Mouse (Mus musculus): ENCODE measurements around the gene Scn8a. TPM values are rescaled to one million over a fixed set of nuclear protein-coding genes. Genes with fewer than 3 reads are reported as not detected.

Gene Scn8a
- total and polyA plus RNA-seq, 3 experiments, result 0.02 TPM; not detected in 2

DNA sequence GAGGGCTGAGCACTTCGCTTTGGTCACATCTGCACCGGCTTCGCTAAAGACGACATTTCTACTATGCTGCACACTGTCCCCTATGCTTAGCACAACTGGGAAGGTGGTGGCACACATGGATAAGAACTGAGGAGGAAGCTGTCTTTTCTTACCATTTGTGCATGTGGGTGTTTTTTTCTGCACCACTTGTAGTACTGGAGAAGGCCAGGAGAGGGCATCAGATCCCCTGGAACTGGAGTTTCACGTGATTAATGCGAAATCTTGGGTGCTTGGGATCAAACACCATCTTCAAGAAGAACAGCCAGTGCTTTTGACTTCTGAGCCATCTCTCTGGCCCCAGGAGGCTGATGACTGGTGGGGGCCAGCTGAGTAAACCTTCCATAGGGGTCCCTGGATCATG, 39.0 kb upstream of the Scn8a start:
- no peaks in the 10 kb centered on the region for H3K27me3 ChIP-seq (ENCODE audit: control insufficient read depth, insufficient read depth, low read length)
- WGBS, result 59% methylated on average over 6 of the region's 6 CpGs
- no peak overlapping the region for H3K27ac ChIP-seq
- no peaks in the 10 kb centered on the region for H3K36me3 ChIP-seq (ENCODE audit: control insufficient read depth, insufficient read depth, low read length)
- no peaks in the 10 kb centered on the region for H3K4me1 ChIP-seq (ENCODE audit: control insufficient read depth, insufficient read depth, low read length)
- no peaks in the 10 kb centered on the region for H3K79me2 ChIP-seq (replicated peaks; ENCODE audit: control insufficient read depth, insufficient read depth, low read length)
- no peak overlapping the region for H3K9ac ChIP-seq (ENCODE audit: low read depth, low read length)
- intact Hi-C loops (cut with DNase I), result no loop called here
- no peak for TF ChIP-seq EP300 (IDR thresholded peaks at IDR 0.05; ENCODE audit: insufficient read depth, low read depth, low read length)
- TF ChIP-seq POLR2A (IDR thresholded peaks at IDR 0.05; ENCODE audit: insufficient read depth, low read depth, low read length), result no peak
- TF ChIP-seq CTCF (IDR thresholded peaks at IDR 0.05), result peak; percentile 55
- no peak overlapping the region for H3K4me3 ChIP-seq
- no peak for DNase-seq

DNA sequence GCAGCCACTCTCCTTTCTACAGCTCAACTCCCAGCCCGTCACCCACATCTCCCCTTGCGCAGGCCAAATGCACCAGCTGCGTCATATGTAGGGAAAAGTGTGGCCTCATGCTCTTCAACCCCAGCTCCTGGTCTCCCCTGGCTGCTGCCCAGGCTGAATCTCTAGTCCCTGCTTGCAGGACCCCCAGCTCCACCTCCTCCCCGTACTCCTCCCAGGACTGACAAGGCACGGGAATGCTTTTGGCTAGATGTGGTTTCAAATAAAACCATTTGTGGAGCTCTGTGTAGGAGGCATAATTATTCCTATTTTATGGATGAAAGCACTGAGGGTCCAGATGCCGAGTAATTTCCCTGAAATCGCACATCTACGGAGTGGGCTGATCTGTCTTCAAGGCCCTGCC, 37.5 kb upstream of the Scn8a start:
- H3K27ac ChIP-seq, result no peak overlapping the region
- no peaks in the 10 kb centered on the region for H3K4me1 ChIP-seq (ENCODE audit: control insufficient read depth, insufficient read depth, low read length)
- no peaks in the 10 kb centered on the region for H3K36me3 ChIP-seq (ENCODE audit: control insufficient read depth, insufficient read depth, low read length)
- DNase-seq, result no peak
- WGBS, result 91% methylated on average over 8 of the region's 8 CpGs
- H3K79me2 ChIP-seq (replicated peaks; ENCODE audit: control insufficient read depth, insufficient read depth, low read length), result no peaks in the 10 kb centered on the region
- intact Hi-C loops (cut with DNase I), result no loop called here
- H3K27me3 ChIP-seq (ENCODE audit: control insufficient read depth, insufficient read depth, low read length), result no peaks in the 10 kb centered on the region
- no peak for TF ChIP-seq CTCF (IDR thresholded peaks at IDR 0.05)
- H3K9ac ChIP-seq (ENCODE audit: low read depth, low read length), result no peak overlapping the region
- H3K4me3 ChIP-seq, result no peak overlapping the region

DNA sequence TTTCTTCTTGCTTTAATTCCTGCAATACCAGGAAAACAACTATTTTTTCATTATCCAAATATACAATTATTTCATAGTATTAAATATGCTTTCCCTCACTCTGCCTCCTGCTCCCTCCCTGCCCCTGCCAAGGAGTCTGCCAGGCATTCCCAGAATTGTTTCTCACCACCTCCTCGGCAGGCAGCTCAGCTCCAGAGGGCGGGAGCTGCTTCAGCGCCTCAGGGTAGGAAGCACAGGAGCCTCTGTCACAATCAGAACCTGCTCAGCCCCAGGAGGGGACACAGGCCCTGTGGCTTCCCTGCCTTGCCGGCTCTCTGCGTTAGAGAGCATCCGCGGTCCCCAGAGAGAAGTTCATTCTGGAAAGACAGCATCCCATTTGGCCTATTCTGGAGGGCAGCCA, 36.9 kb upstream of the Scn8a start:
- TF ChIP-seq EP300 (IDR thresholded peaks at IDR 0.05; ENCODE audit: insufficient read depth, low read depth, low read length) (no peak), CTCF (IDR thresholded peaks at IDR 0.05) (no peak), POLR2A (IDR thresholded peaks at IDR 0.05; ENCODE audit: insufficient read depth, low read depth, low read length) (no peak)
- intact Hi-C loops (cut with DNase I), result no loop called here
- H3K4me1 ChIP-seq (ENCODE audit: control insufficient read depth, insufficient read depth, low read length), result no peaks in the 10 kb centered on the region

GRCm38 (mm10) chr15:100836729-100837128, 32.9 kb upstream of the Scn8a start:
- no peaks in the 10 kb centered on the region for H3K27me3 ChIP-seq (ENCODE audit: control insufficient read depth, insufficient read depth, low read length)
- intact Hi-C loops (cut with DNase I), result loop anchor here (5.0 kb wide), 1 partner anchor 79 kb away; no protein-coding TSS in a partner anchor
- H3K27ac ChIP-seq, result no peak overlapping the region
- no peak for DNase-seq
- WGBS, result 76% methylated on average over 8 of the region's 8 CpGs
- no peaks in the 10 kb centered on the region for H3K36me3 ChIP-seq (ENCODE audit: control insufficient read depth, insufficient read depth, low read length)
- H3K79me2 ChIP-seq (replicated peaks; ENCODE audit: control insufficient read depth, insufficient read depth, low read length), result no peaks in the 10 kb centered on the region
- TF ChIP-seq POLR2A (IDR thresholded peaks at IDR 0.05; ENCODE audit: insufficient read depth, low read depth, low read length) (no peak), EP300 (IDR thresholded peaks at IDR 0.05; ENCODE audit: insufficient read depth, low read depth, low read length) (no peak), CTCF (IDR thresholded peaks at IDR 0.05) (no peak)
- no peak overlapping the region for H3K4me3 ChIP-seq
- H3K4me1 ChIP-seq (ENCODE audit: control insufficient read depth, insufficient read depth, low read length), result no peaks in the 10 kb centered on the region
- H3K9ac ChIP-seq (ENCODE audit: low read depth, low read length), result no peak overlapping the region

More for the DNA sequence above, 36.9 kb upstream of the Scn8a start:
- no peaks in the 10 kb centered on the region for H3K36me3 ChIP-seq (ENCODE audit: control insufficient read depth, insufficient read depth, low read length)
- H3K27me3 ChIP-seq (ENCODE audit: control insufficient read depth, insufficient read depth, low read length), result no peaks in the 10 kb centered on the region
- no peak for DNase-seq
- H3K79me2 ChIP-seq (replicated peaks; ENCODE audit: control insufficient read depth, insufficient read depth, low read length), result no peaks in the 10 kb centered on the region
- WGBS, result 27% methylated on average over 7 of the region's 7 CpGs
- H3K9ac ChIP-seq (ENCODE audit: low read depth, low read length), result no peak overlapping the region
- no peak overlapping the region for H3K4me3 ChIP-seq
- H3K27ac ChIP-seq, result no peak overlapping the region

DNA sequence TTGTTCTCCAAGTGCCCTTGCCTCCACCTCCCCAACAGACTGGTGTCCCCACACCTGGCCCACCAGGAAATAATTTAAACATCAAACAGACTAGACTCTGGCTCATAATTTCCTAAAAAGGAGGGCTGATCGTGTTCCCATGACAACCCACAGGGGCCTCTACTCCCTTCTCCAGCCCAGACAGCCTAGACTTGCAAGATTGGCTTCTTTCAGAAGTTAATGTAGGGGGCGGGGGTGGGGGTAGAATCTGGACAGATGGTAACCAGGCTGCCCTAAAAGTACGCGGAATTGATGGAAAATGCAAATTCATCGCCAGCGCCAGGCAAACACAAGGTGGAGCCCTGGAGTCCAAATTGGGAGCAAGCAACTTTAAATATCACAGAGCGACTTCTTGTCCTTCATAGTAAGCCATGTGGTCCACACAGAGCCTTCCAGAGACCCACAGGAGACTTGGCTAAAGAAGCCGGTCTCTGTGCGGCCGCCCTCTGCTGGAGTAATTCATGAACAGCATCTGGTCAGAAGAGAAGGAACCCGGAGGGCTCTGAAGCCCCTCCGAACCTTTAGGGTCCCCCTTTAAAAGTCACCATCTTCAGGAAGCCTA, 31.0 kb upstream of the Scn8a start:
- no peak for TF ChIP-seq POLR2A (IDR thresholded peaks at IDR 0.05; ENCODE audit: insufficient read depth, low read depth, low read length)
- peak; percentile 76 for TF ChIP-seq CTCF (IDR thresholded peaks at IDR 0.05)
- TF ChIP-seq EP300 (IDR thresholded peaks at IDR 0.05; ENCODE audit: insufficient read depth, low read depth, low read length), result no peak
- no peak overlapping the region for H3K9ac ChIP-seq (ENCODE audit: low read depth, low read length)
- H3K27ac ChIP-seq, result no peak overlapping the region
- no peaks in the 10 kb centered on the region for H3K36me3 ChIP-seq (ENCODE audit: control insufficient read depth, insufficient read depth, low read length)
- DNase-seq, result peak; percentile 46 to 57
- no peaks in the 10 kb centered on the region for H3K4me1 ChIP-seq (ENCODE audit: control insufficient read depth, insufficient read depth, low read length)
- 40% methylated on average over 12 of the region's 12 CpGs for WGBS
- H3K4me3 ChIP-seq, result no peak overlapping the region
- intact Hi-C loops (cut with DNase I), result loop anchor here (5.0 kb wide), 1 partner anchor 81 kb away; no protein-coding TSS in a partner anchor
- no peaks in the 10 kb centered on the region for H3K79me2 ChIP-seq (replicated peaks; ENCODE audit: control insufficient read depth, insufficient read depth, low read length)
- no peaks in the 10 kb centered on the region for H3K27me3 ChIP-seq (ENCODE audit: control insufficient read depth, insufficient read depth, low read length)

GRCm38 (mm10) chr15:100844336-100844735, 25.3 kb upstream of the Scn8a start:
- H3K79me2 ChIP-seq (replicated peaks; ENCODE audit: control insufficient read depth, insufficient read depth, low read length), result no peaks in the 10 kb centered on the region
- no peak overlapping the region for H3K27ac ChIP-seq
- no peak overlapping the region for H3K4me3 ChIP-seq
- no peak overlapping the region for H3K9ac ChIP-seq (ENCODE audit: low read depth, low read length)
- H3K36me3 ChIP-seq (ENCODE audit: control insufficient read depth, insufficient read depth, low read length), result no peaks in the 10 kb centered on the region
- 70% methylated on average over 7 of the region's 7 CpGs for WGBS
- no peaks in the 10 kb centered on the region for H3K4me1 ChIP-seq (ENCODE audit: control insufficient read depth, insufficient read depth, low read length)
- no peak for DNase-seq
- no peaks in the 10 kb centered on the region for H3K27me3 ChIP-seq (ENCODE audit: control insufficient read depth, insufficient read depth, low read length)
- intact Hi-C loops (cut with DNase I), result no loop called here
- TF ChIP-seq EP300 (IDR thresholded peaks at IDR 0.05; ENCODE audit: insufficient read depth, low read depth, low read length) (no peak), POLR2A (IDR thresholded peaks at IDR 0.05; ENCODE audit: insufficient read depth, low read depth, low read length) (no peak), CTCF (IDR thresholded peaks at IDR 0.05) (no peak)

Measured in heart, adult 2 months (tissue).